In genomic region chr12:13120581-13120980, GRCm38 (mm10) we compare ENCODE assay signal across 14 mouse cellular contexts.
DNase-seq lines count a peak whose midpoint lies in the region; ATAC-seq lines count a peak whose summit lies in the region.
"Had no signal": no experiment of that assay in that cellular context is flagged by ENCODE, and none has a peak within 500 bp of the region (broad histone marks: within the 10 kb centered on the region; RNA-seq: fewer than 3 reads in every experiment).

No protein-coding gene starts in this region.

- WGBS in kidney, embryonic 15.5 days: 49% methylated on average over 7 of the region's 7 CpGs
- WGBS in limb, embryonic 12.5 days: 34% methylated on average over 7 of the region's 7 CpGs

- H3K27ac ChIP-seq in kidney, embryonic 15.5 days: no peak overlapping the region
- no peak overlapping the region for H3K27ac ChIP-seq in limb, embryonic 12.5 days
- H3K27ac ChIP-seq: heart, adult 2 months; neural tube, embryonic 13.5 days had no signal

- H3K9me3 ChIP-seq in kidney, embryonic 15.5 days (replicated peaks): no peaks in the 10 kb centered on the region
- H3K9me3 ChIP-seq in limb, embryonic 12.5 days: no peaks in the 10 kb centered on the region
- H3K9me3 ChIP-seq: megakaryocyte, embryonic 14.5 days; neural tube, embryonic 13.5 days had no signal

- no peak overlapping the region for H3K9ac ChIP-seq in kidney, embryonic 15.5 days
- H3K9ac ChIP-seq in limb, embryonic 12.5 days (replicated peaks): no peak overlapping the region
- H3K9ac ChIP-seq: neural tube, embryonic 13.5 days had no signal

- ATAC-seq in kidney, embryonic 15.5 days (replicated peaks; ENCODE audit: low FRiP score): no peak
- peak; percentile 59; the same call in 1 of the 2 replicates for ATAC-seq in limb, embryonic 12.5 days (ENCODE audit: insufficient number of reproducible peaks, insufficient read depth, low FRiP score, low TSS enrichment, low read depth)
- no peak for ATAC-seq in erythroblast, adult 5-6 weeks (replicated peaks; ENCODE audit: low FRiP score, poor library complexity, severe bottlenecking)
- ATAC-seq: inflammation-experienced regulatory T-cells, adult 6 months had no signal

- peak; percentile 66 to 81 for DNase-seq in adrenal gland, adult (ENCODE audit: inconsistent age in 2 of 2, low spot score in 1 of 2)
- no peak for DNase-seq in adrenal gland, adult 18-20 months (ENCODE audit: low spot score in 2 of 2)
- peak; percentile 26 for DNase-seq in kidney, postnatal 10 days
- peak; percentile 66 for DNase-seq in adrenal gland, postnatal 10 days
- DNase-seq in right cerebral cortex, adult 2 months (ENCODE audit: low spot score in 2 of 2): no peak
- DNase-seq: cerebellum, adult 9-10 months; thymus, postnatal 25 days had no signal

- no peaks in the 10 kb centered on the region for H3K27me3 ChIP-seq in kidney, embryonic 15.5 days
- H3K27me3 ChIP-seq in limb, embryonic 12.5 days: no peaks in the 10 kb centered on the region; the same call in 1 of the 2 replicates

- H3K4me2 ChIP-seq in kidney, embryonic 15.5 days: no peak overlapping the region
- no peak overlapping the region for H3K4me2 ChIP-seq in limb, embryonic 12.5 days
- H3K4me2 ChIP-seq: neural tube, embryonic 13.5 days had no signal

- no peaks in the 10 kb centered on the region for H3K36me3 ChIP-seq in kidney, embryonic 15.5 days
- no peaks in the 10 kb centered on the region for H3K36me3 ChIP-seq in limb, embryonic 12.5 days
- H3K36me3 ChIP-seq: neural tube, embryonic 13.5 days had no signal

- H3K4me3 ChIP-seq in kidney, embryonic 15.5 days (replicated peaks): no peak overlapping the region
- no peak overlapping the region for H3K4me3 ChIP-seq in limb, embryonic 12.5 days (replicated peaks)
- H3K4me3 ChIP-seq: heart, adult 2 months; megakaryocyte, embryonic 14.5 days; neural tube, embryonic 13.5 days had no signal

- peaks cover 28% of the 10 kb centered on the region for H3K4me1 ChIP-seq in kidney, embryonic 15.5 days
- H3K4me1 ChIP-seq in limb, embryonic 12.5 days (replicated peaks): peaks cover 5% of the 10 kb centered on the region
- H3K4me1 ChIP-seq: megakaryocyte, embryonic 14.5 days; neural tube, embryonic 13.5 days had no signal

Comparison
In these comparisons a context has a peak if more than half of its experiments do, and no peak if none do; other contexts are left out.
1. DNase-seq: peak in adrenal gland, adult (2 of 2), kidney, postnatal 10 days (single experiment) and adrenal gland, postnatal 10 days (single experiment); none in adrenal gland, adult 18-20 months (0 of 2) and right cerebral cortex, adult 2 months (0 of 2).